ENCODE assay signal across 8 mouse cellular contexts in genomic region chr11:69121741-69122335, GRCm38 (mm10). TPM values are rescaled to one million over a fixed set of nuclear protein-coding genes. Genes with fewer than 3 reads are reported as not detected.
A peak's percentile ranks its signal among the peaks of the same experiment; 100 is the strongest.
DNase-seq lines count a peak whose midpoint lies in the region; ATAC-seq and TF ChIP-seq lines count a peak whose summit lies in the region.

No protein-coding gene starts in this region.

- H3K9me3 ChIP-seq in kidney, postnatal 0 days (replicated peaks; ENCODE audit: low read length): no peaks in the 10 kb centered on the region
- H3K9me3 ChIP-seq in embryonic facial prominence, embryonic 13.5 days: no peaks in the 10 kb centered on the region
- no peaks in the 10 kb centered on the region for H3K9me3 ChIP-seq in limb, embryonic 12.5 days

- H3K4me2 ChIP-seq in kidney, postnatal 0 days (ENCODE audit: low read length): peak overlapping the region; percentile 92
- peak overlapping the region; percentile 97 for H3K4me2 ChIP-seq in embryonic facial prominence, embryonic 13.5 days
- peak overlapping the region; percentile 97 for H3K4me2 ChIP-seq in limb, embryonic 12.5 days

- no peak for TF ChIP-seq CTCF in kidney, postnatal 0 days (IDR thresholded peaks at IDR 0.05; ENCODE audit: low read depth)
- no peak for TF ChIP-seq CTCF in olfactory bulb, adult 2 months (IDR thresholded peaks at IDR 0.05; ENCODE audit: insufficient read depth, low read depth, low read length)

- H3K27ac ChIP-seq in kidney, postnatal 0 days: peak overlapping the region; percentile 83
- peak overlapping the region; percentile 88 for H3K27ac ChIP-seq in embryonic facial prominence, embryonic 13.5 days
- H3K27ac ChIP-seq in limb, embryonic 12.5 days: peak overlapping the region; percentile 86
- H3K27ac ChIP-seq in olfactory bulb, adult 2 months (ENCODE audit: insufficient read depth, low read depth, low read length): no peak overlapping the region

- H3K4me3 ChIP-seq in kidney, postnatal 0 days (replicated peaks; ENCODE audit: low read depth, low read length): peak overlapping the region; percentile 66
- peak overlapping the region; percentile 85 for H3K4me3 ChIP-seq in embryonic facial prominence, embryonic 13.5 days
- peak overlapping the region; percentile 81 for H3K4me3 ChIP-seq in limb, embryonic 12.5 days (replicated peaks)
- peak overlapping the region; percentile 78 for H3K4me3 ChIP-seq in olfactory bulb, adult 2 months (ENCODE audit: insufficient read depth, low read depth, low read length)

- peak; percentile 65 for DNase-seq in kidney, postnatal 0 days (ENCODE audit: low spot score)
- no peak for DNase-seq in kidney, adult 9 months
- DNase-seq in MN1 (ENCODE audit: low spot score): peak; percentile 38
- no peak for DNase-seq in ovary, postnatal 14 days (ENCODE audit: low spot score)
- no peak for DNase-seq in adrenal gland, postnatal 14 days

- peaks cover 12% of the 10 kb centered on the region for H3K4me1 ChIP-seq in kidney, postnatal 0 days (replicated peaks; ENCODE audit: insufficient read depth, low read length)
- H3K4me1 ChIP-seq in embryonic facial prominence, embryonic 13.5 days: peaks cover 47% of the 10 kb centered on the region
- peaks cover 48% of the 10 kb centered on the region for H3K4me1 ChIP-seq in limb, embryonic 12.5 days (replicated peaks)
- H3K4me1 ChIP-seq in olfactory bulb, adult 2 months (ENCODE audit: control insufficient read depth, insufficient read depth, low read length): peaks cover 23% of the 10 kb centered on the region

- TF ChIP-seq POLR2A in olfactory bulb, adult 2 months (IDR thresholded peaks at IDR 0.05; ENCODE audit: insufficient read depth, low read depth, low read length): no peak

- ATAC-seq in kidney, postnatal 0 days (replicated peaks; ENCODE audit: low FRiP score, low read depth): no peak
- ATAC-seq in embryonic facial prominence, embryonic 13.5 days (ENCODE audit: insufficient number of reproducible peaks, insufficient read depth, low FRiP score, low TSS enrichment, low read depth): no peak
- ATAC-seq in limb, embryonic 12.5 days (ENCODE audit: insufficient number of reproducible peaks, insufficient read depth, low FRiP score, low TSS enrichment, low read depth): no peak

- WGBS in kidney, postnatal 0 days: under 1% methylated on average over 29 of the region's 32 CpGs
- under 1% methylated on average over 32 of the region's 32 CpGs for WGBS in embryonic facial prominence, embryonic 13.5 days
- WGBS in limb, embryonic 12.5 days: under 1% methylated on average over 32 of the region's 32 CpGs
- 2% methylated on average over 31 of the region's 32 CpGs for WGBS in olfactory bulb, adult 2 months

- H3K9ac ChIP-seq in kidney, postnatal 0 days (ENCODE audit: low read depth, low read length): peak overlapping the region; percentile 67
- H3K9ac ChIP-seq in embryonic facial prominence, embryonic 13.5 days: peak overlapping the region; percentile 84
- peak overlapping the region; percentile 74 for H3K9ac ChIP-seq in limb, embryonic 12.5 days (replicated peaks)

- H3K27me3 ChIP-seq in kidney, postnatal 0 days (ENCODE audit: insufficient read depth, low read length): no peaks in the 10 kb centered on the region
- peaks cover 16% of the 10 kb centered on the region; the same call in 1 of the 2 replicates for H3K27me3 ChIP-seq in embryonic facial prominence, embryonic 13.5 days
- H3K27me3 ChIP-seq in limb, embryonic 12.5 days: peaks cover 17% of the 10 kb centered on the region

- H3K36me3 ChIP-seq in kidney, postnatal 0 days (ENCODE audit: insufficient read depth, low read length): no peaks in the 10 kb centered on the region
- no peaks in the 10 kb centered on the region for H3K36me3 ChIP-seq in embryonic facial prominence, embryonic 13.5 days
- H3K36me3 ChIP-seq in limb, embryonic 12.5 days: no peaks in the 10 kb centered on the region

RNA-seq across cellular contexts. Expression of gene 9130213A22Rik, which starts 0.6 kb away (rescaled TPM):
- 0.25 and 0.31 TPM in 2 replicates for polyA plus RNA-seq in kidney, postnatal 0 days (2015; fragmentation: Nextera tagmentation; extraction: Ambion mirVana)
- polyA plus RNA-seq in embryonic facial prominence, embryonic 13.5 days (2015; fragmentation: Nextera tagmentation; extraction: Ambion mirVana): 0.13 and 0.17 TPM in 2 replicates
- 0.22 and 0.76 TPM in 2 replicates for polyA plus RNA-seq in limb, embryonic 12.5 days (2016; fragmentation: Nextera tagmentation; extraction: Ambion mirVana)
- not detected in 2 replicates for polyA plus RNA-seq in olfactory bulb, adult 2 months (2012; ENCODE audit: insufficient read depth, insufficient read length, low replicate concordance, missing spikeins)
- 0.38 and 0.41 TPM in 2 replicates for total RNA-seq in adrenal gland, postnatal 14 days (2021)

RNA-seq across cellular contexts. Expression of gene Hes7, which starts 1.6 kb away (rescaled TPM):
- 0.42 and 0.50 TPM in 2 replicates for polyA plus RNA-seq in kidney, postnatal 0 days (2015; fragmentation: Nextera tagmentation; extraction: Ambion mirVana)
- 0.44 and 0.47 TPM in 2 replicates for polyA plus RNA-seq in embryonic facial prominence, embryonic 13.5 days (2015; fragmentation: Nextera tagmentation; extraction: Ambion mirVana)
- 0.56 and 0.74 TPM in 2 replicates for polyA plus RNA-seq in limb, embryonic 12.5 days (2016; fragmentation: Nextera tagmentation; extraction: Ambion mirVana)
- not detected in 2 replicates for polyA plus RNA-seq in olfactory bulb, adult 2 months (2012; ENCODE audit: insufficient read depth, insufficient read length, low replicate concordance, missing spikeins)
- total RNA-seq in adrenal gland, postnatal 14 days (2021): 0.37 TPM in 1 of 2 replicates, not detected in the other

RNA-seq across cellular contexts. Expression of gene Aloxe3, which starts 3.9 kb away (rescaled TPM):
- 0.54 and 0.69 TPM in 2 replicates for polyA plus RNA-seq in kidney, postnatal 0 days (2015; fragmentation: Nextera tagmentation; extraction: Ambion mirVana)
- 1.1 TPM in 2 replicates for polyA plus RNA-seq in embryonic facial prominence, embryonic 13.5 days (2015; fragmentation: Nextera tagmentation; extraction: Ambion mirVana)
- polyA plus RNA-seq in limb, embryonic 12.5 days (2016; fragmentation: Nextera tagmentation; extraction: Ambion mirVana): 0.58 and 0.77 TPM in 2 replicates
- polyA plus RNA-seq in olfactory bulb, adult 2 months (2012; ENCODE audit: insufficient read depth, insufficient read length, low replicate concordance, missing spikeins): not detected in 2 replicates
- total RNA-seq in adrenal gland, postnatal 14 days (2021): 1.2 and 1.6 TPM in 2 replicates

RNA-seq across cellular contexts. Expression of gene Per1, which starts 26.8 kb away (rescaled TPM):
- polyA plus RNA-seq in kidney, postnatal 0 days (2015; fragmentation: Nextera tagmentation; extraction: Ambion mirVana): 7.4 and 9.9 TPM in 2 replicates
- 11.1 and 11.5 TPM in 2 replicates for polyA plus RNA-seq in embryonic facial prominence, embryonic 13.5 days (2015; fragmentation: Nextera tagmentation; extraction: Ambion mirVana)
- 7.2 and 10.4 TPM in 2 replicates for polyA plus RNA-seq in limb, embryonic 12.5 days (2016; fragmentation: Nextera tagmentation; extraction: Ambion mirVana)
- polyA plus RNA-seq in olfactory bulb, adult 2 months (2012; ENCODE audit: insufficient read depth, insufficient read length, low replicate concordance, missing spikeins): not detected in 2 replicates
- total RNA-seq in adrenal gland, postnatal 14 days (2021): 116 and 118 TPM in 2 replicates

RNA-seq across cellular contexts. Expression of gene Vamp2, which starts 33.5 kb away (rescaled TPM):
- polyA plus RNA-seq in kidney, postnatal 0 days (2015; fragmentation: Nextera tagmentation; extraction: Ambion mirVana): 66.7 and 67.7 TPM in 2 replicates
- 91.5 and 101 TPM in 2 replicates for polyA plus RNA-seq in embryonic facial prominence, embryonic 13.5 days (2015; fragmentation: Nextera tagmentation; extraction: Ambion mirVana)
- 68.0 and 79.5 TPM in 2 replicates for polyA plus RNA-seq in limb, embryonic 12.5 days (2016; fragmentation: Nextera tagmentation; extraction: Ambion mirVana)
- 348 and 768 TPM in 2 replicates for polyA plus RNA-seq in olfactory bulb, adult 2 months (2012; ENCODE audit: insufficient read depth, insufficient read length, low replicate concordance, missing spikeins)
- total RNA-seq in adrenal gland, postnatal 14 days (2021): 111 and 139 TPM in 2 replicates

Comparison
In these comparisons a context has a peak if more than half of its experiments do, and no peak if none do; other contexts are left out.
1. DNase-seq: peak in kidney, postnatal 0 days (single experiment) and MN1 (single experiment); none in kidney, adult 9 months (single experiment), ovary, postnatal 14 days (single experiment) and adrenal gland, postnatal 14 days (single experiment).
2. Peak in every context shown above with its lines, with median percentiles within 50 percentile points of each other: H3K4me2 ChIP-seq, H3K4me3 ChIP-seq and H3K9ac ChIP-seq.